Mouse (Mus musculus): ENCODE data around the gene Gstt2. TPM values are rescaled to one million over a fixed set of nuclear protein-coding genes. Genes with fewer than 3 reads are reported as not detected.
"Not testable (repeated sequence)": the region's sequence is repeated elsewhere in the genome, so short reads cannot be mapped to it uniquely, and the experiment has no call there.

Gene Gstt2
- total and polyA plus RNA-seq, 3 experiments, result 12.2 to 68.9 (median 49.2) TPM

DNA sequence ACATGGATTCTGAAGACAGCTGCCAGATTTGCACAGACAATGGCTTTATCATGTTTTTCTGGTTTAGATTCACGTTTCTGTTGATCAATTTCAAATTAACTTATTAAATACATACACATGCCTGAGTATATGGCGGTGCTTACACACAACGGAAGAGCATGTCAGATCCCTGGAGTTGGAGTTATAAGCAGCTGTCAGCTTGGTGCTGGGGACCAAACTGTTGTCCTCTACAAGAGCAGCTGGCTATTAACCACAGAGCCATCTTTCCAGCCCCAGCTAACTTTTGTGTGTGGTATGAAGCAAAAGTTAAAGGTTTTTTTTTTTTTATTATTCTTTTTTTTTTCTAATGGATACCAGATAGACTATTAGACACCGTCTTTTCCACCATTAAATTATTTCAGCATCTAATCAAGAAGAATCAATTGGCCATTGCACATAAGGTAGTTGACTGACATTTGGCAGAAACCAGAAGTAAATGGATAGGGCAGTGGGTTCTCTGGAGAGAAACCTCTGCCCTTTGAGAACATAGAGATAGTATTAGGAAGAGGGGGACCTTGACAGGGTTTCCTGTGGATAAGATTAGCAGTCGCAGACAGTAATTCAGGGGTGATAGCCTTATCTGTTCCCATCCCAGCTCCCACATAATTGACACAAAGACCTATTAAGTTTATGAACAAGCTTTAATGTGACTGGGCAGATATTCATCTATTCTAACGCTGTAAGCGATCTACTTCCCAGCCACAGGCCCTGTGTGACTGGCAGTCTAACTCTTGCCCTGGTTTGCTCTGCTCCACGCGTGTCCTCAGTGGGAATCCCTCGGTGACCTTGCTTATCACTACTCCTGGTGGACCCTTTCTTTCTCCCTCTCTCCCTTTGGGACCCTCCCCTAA lies 35.0 kb upstream of the Gstt2 start:
- peaks cover 11% of the 10 kb centered on the region for H3K4me1 ChIP-seq (ENCODE audit: insufficient read depth, low read depth, low read length)
- no peaks in the 10 kb centered on the region for H3K9me3 ChIP-seq (replicated peaks)
- H3K36me3 ChIP-seq (replicated peaks), result no peaks in the 10 kb centered on the region
- TF ChIP-seq GATA2 (IDR thresholded peaks at IDR 0.05; ENCODE audit: borderline replicate concordance, low read depth, low read length) (no peak), TAL1 (conservative IDR thresholded peaks at IDR 0.05; ENCODE audit: low read depth, low read length) (no peak), CTCF (IDR thresholded peaks at IDR 0.05; ENCODE audit: low read depth, low read length) (no peak), POLR2AphosphoS5 (IDR thresholded peaks at IDR 0.05; ENCODE audit: insufficient replicate concordance, low read depth, low read length) (no peak), GATA1 (IDR thresholded peaks at IDR 0.05; ENCODE audit: borderline replicate concordance, low read length) (no peak)
- peak overlapping the region; percentile 18; the same call in 1 of the 2 replicates for H3K4me3 ChIP-seq (ENCODE audit: low read depth, low read length)
- peak; percentile 28 for ATAC-seq (ENCODE audit: extremely low read depth, insufficient number of reproducible peaks, low FRiP score, poor library complexity, severe bottlenecking)
- peaks cover 40% of the 10 kb centered on the region for H3K27me3 ChIP-seq (ENCODE audit: insufficient read depth, low read length)
- DNase-seq (ENCODE audit: low spot score), result no peak

DNA sequence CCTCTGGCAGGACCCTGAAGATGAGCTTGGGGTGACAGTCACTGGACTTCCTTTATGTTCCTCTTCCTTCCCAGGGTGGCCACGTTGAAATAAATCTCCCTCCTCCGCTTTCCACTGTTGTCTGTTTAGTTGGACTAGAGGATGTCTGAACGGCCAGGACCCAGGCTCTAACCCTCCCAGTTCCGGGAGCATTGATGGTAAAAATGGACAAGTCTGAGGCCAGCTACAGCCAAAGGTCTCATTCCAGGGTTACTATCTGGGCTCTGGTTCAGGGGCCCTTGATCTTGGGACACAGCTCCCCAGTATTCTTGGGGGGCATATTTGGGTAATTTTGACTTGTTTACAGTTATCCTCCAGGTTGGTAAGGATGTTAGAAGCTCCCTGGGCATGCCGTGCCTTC lies 24.4 kb upstream of the Gstt2 start:
- TF ChIP-seq GATA2 (IDR thresholded peaks at IDR 0.05; ENCODE audit: borderline replicate concordance, low read depth, low read length) (no peak), CTCF (IDR thresholded peaks at IDR 0.05; ENCODE audit: low read depth, low read length) (no peak), POLR2AphosphoS5 (IDR thresholded peaks at IDR 0.05; ENCODE audit: insufficient replicate concordance, low read depth, low read length) (no peak), TAL1 (conservative IDR thresholded peaks at IDR 0.05; ENCODE audit: low read depth, low read length) (no peak), GATA1 (IDR thresholded peaks at IDR 0.05; ENCODE audit: borderline replicate concordance, low read length) (no peak)
- no peak overlapping the region for H3K4me3 ChIP-seq (ENCODE audit: low read depth, low read length)
- DNase-seq (ENCODE audit: low spot score), result no peak
- H3K36me3 ChIP-seq (replicated peaks), result peaks cover 27% of the 10 kb centered on the region
- H3K27me3 ChIP-seq (ENCODE audit: insufficient read depth, low read length), result 0 out of 2 replicates have a peak, but pooled peaks cover 7% of the 10 kb centered on the region
- ATAC-seq (ENCODE audit: extremely low read depth, insufficient number of reproducible peaks, low FRiP score, poor library complexity, severe bottlenecking), result no peak
- peaks cover 13% of the 10 kb centered on the region for H3K9me3 ChIP-seq (replicated peaks)
- peaks cover 31% of the 10 kb centered on the region for H3K4me1 ChIP-seq (ENCODE audit: insufficient read depth, low read depth, low read length)

DNA sequence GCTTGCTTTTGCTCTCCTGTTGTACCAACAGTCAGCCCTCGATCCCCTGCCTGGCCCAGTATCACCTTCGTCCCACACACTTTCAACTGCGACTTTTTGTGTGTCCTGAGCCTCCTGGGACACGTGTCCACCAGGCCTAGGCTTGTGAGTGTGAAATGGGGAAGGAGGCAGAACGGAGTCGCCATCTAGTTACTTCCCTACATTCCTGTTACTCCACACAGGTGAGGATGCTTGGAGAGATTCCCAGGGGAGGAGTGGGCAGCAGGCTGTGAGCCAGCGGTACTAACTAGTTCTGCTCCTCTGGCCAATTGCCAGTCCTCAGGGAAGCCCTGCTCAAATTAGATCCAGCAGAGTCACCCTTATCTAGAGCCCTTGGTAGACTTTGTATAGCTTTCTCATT lies 23.5 kb upstream of the Gstt2 start:
- no peak for TF ChIP-seq CTCF (IDR thresholded peaks at IDR 0.05; ENCODE audit: low read depth, low read length)
- no peak for TF ChIP-seq GATA1 (IDR thresholded peaks at IDR 0.05; ENCODE audit: borderline replicate concordance, low read length)
- no peak for TF ChIP-seq TAL1 (conservative IDR thresholded peaks at IDR 0.05; ENCODE audit: low read depth, low read length)
- no peak for TF ChIP-seq POLR2AphosphoS5 (IDR thresholded peaks at IDR 0.05; ENCODE audit: insufficient replicate concordance, low read depth, low read length)
- no peak for TF ChIP-seq GATA2 (IDR thresholded peaks at IDR 0.05; ENCODE audit: borderline replicate concordance, low read depth, low read length)
- Histone ChIP-seq H3K9me3 (replicated peaks) (peaks cover 13% of the 10 kb centered on the region), H3K27me3 (ENCODE audit: insufficient read depth, low read length) (0 out of 2 replicates have a peak, but pooled peaks cover under 1% of the 10 kb centered on the region), H3K4me1 (ENCODE audit: insufficient read depth, low read depth, low read length) (peaks cover 34% of the 10 kb centered on the region), H3K4me3 (ENCODE audit: low read depth, low read length) (peak overlapping the region; percentile 91; the same call in 1 of the 2 replicates), H3K36me3 (replicated peaks) (peaks cover 35% of the 10 kb centered on the region)
- ATAC-seq (ENCODE audit: extremely low read depth, insufficient number of reproducible peaks, low FRiP score, poor library complexity, severe bottlenecking), result no peak
- DNase-seq (ENCODE audit: low spot score), result no peak

DNA sequence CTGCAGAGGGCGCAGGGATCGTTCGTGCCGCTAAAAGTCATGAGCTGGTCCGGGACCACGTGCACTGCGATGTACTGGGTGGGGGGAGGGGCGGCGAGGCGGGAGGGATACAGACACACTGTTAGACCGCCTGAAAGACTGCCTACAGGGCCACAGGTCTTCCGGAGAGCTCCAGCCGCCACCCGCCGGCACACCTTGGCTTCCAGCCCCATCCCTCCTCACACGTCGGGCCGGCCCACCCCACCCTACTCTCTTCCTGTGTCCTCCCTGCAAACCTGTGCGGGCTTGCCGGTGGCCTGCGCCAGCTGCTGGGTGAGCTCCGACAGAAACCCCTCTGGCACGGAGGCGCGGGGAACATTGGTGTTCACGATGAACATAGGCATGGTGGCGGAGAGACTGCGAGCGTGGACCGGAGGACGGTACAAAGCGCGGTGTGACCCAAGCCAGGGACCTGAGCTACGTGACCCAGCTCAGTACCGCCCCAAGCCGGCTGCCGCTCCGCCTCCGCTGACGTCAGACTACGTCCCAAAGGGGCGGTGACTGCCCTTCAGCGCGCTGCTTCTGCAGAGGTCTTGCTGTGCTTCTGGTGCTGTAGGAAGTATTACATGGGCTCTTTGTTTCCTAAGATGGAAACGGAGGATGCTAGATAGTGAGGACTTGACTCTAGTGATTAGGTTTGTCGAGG lies 22.7 kb upstream of the Gstt2 start, which contains the start of gene Mif:
Mif (minus strand) TSS at position 455 of the 685 bp plus-strand sequence.
- DNase-seq (ENCODE audit: low spot score), result peak; percentile 87
- ATAC-seq (ENCODE audit: extremely low read depth, insufficient number of reproducible peaks, low FRiP score, poor library complexity, severe bottlenecking), result peak; percentile 99

DNA sequence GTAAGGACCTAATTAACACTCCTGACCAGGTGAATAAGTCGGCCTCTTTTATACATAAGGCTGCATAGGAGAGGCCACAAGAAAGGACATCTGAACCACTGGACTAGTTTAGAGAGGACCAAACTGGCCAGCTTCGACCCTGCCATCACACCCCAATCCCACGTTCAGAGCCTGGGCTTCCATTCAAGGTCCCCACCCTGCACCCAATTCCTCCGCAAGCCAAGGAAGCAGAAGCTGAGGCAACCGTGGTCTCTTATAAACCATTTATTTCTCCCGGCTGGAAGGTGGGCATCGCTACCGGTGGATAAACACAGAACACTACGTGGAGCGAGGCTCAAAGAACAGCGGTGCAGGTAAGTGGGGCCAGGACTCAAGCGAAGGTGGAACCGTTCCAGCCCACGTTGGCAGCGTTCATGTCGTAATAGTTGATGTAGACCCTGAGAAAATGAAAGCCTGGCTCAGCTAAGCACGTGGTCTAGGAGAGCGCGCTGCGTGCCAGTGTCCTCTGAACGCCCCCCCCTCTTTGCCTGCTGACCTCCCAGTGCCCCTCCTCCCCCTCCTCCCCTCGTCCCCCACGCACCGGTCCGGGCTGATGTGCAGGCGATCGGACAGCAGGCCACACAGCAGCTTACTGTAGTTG lies 22.0 kb upstream of the Gstt2 start:
- Histone ChIP-seq H3K4me3 (ENCODE audit: low read depth, low read length) (peak overlapping the region; percentile 91), H3K27me3 (ENCODE audit: insufficient read depth, low read length) (no peaks in the 10 kb centered on the region), H3K9me3 (replicated peaks) (peaks cover 13% of the 10 kb centered on the region), H3K36me3 (replicated peaks) (peaks cover 44% of the 10 kb centered on the region), H3K4me1 (ENCODE audit: insufficient read depth, low read depth, low read length) (peaks cover 37% of the 10 kb centered on the region)
- DNase-seq (ENCODE audit: low spot score) (peak; percentile 62), ATAC-seq (ENCODE audit: extremely low read depth, insufficient number of reproducible peaks, low FRiP score, poor library complexity, severe bottlenecking) (peak; percentile 19; the same call in 1 of the 2 replicates)
- TF ChIP-seq TAL1 (conservative IDR thresholded peaks at IDR 0.05; ENCODE audit: low read depth, low read length) (no peak), POLR2AphosphoS5 (IDR thresholded peaks at IDR 0.05; ENCODE audit: insufficient replicate concordance, low read depth, low read length) (no peak), GATA2 (IDR thresholded peaks at IDR 0.05; ENCODE audit: borderline replicate concordance, low read depth, low read length) (no peak), CTCF (IDR thresholded peaks at IDR 0.05; ENCODE audit: low read depth, low read length) (no peak), GATA1 (IDR thresholded peaks at IDR 0.05; ENCODE audit: borderline replicate concordance, low read length) (no peak)

More for the DNA sequence above, 22.7 kb upstream of the Gstt2 start, which contains the start of gene Mif:
- Histone ChIP-seq H3K36me3 (replicated peaks) (peaks cover 41% of the 10 kb centered on the region), H3K4me1 (ENCODE audit: insufficient read depth, low read depth, low read length) (peaks cover 34% of the 10 kb centered on the region), H3K9me3 (replicated peaks) (peaks cover 13% of the 10 kb centered on the region), H3K4me3 (ENCODE audit: low read depth, low read length) (peak within 1 kb of the TSS; percentile 91)
- not testable (repeated sequence) for H3K27me3 ChIP-seq (ENCODE audit: insufficient read depth, low read length)

DNA sequence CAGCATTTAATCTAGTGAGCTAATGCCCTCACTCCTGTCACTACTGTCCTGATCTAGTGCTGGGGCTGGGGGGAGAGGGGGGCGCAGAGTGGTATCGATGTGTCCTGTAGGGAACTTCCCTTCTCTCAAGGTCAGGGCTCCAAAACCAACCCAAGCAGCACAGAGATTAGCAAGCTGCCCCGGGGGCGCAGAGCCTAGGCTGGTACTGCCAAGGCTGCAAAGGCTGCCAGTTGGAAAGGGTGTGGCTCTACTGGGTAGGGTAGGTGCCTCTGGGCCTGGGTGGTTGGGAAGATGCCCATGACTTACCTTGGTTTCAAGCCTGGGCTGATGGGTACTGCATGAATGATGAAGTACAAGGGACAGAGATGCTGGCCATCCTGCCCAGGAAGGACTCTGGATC lies 20.4 kb upstream of the Gstt2 start:
- DNase-seq (ENCODE audit: low spot score) (no peak), ATAC-seq (ENCODE audit: extremely low read depth, insufficient number of reproducible peaks, low FRiP score, poor library complexity, severe bottlenecking) (no peak)
- H3K4me3 ChIP-seq (ENCODE audit: low read depth, low read length), result peak overlapping the region; percentile 44; the same call in 1 of the 2 replicates

More for the DNA sequence above, 20.4 kb upstream of the Gstt2 start:
- no peaks in the 10 kb centered on the region for H3K27me3 ChIP-seq (ENCODE audit: insufficient read depth, low read length)
- TF ChIP-seq GATA2 (IDR thresholded peaks at IDR 0.05; ENCODE audit: borderline replicate concordance, low read depth, low read length) (no peak), GATA1 (IDR thresholded peaks at IDR 0.05; ENCODE audit: borderline replicate concordance, low read length) (no peak), POLR2AphosphoS5 (IDR thresholded peaks at IDR 0.05; ENCODE audit: insufficient replicate concordance, low read depth, low read length) (no peak), CTCF (IDR thresholded peaks at IDR 0.05; ENCODE audit: low read depth, low read length) (no peak), TAL1 (conservative IDR thresholded peaks at IDR 0.05; ENCODE audit: low read depth, low read length) (no peak)
- peaks cover 10% of the 10 kb centered on the region for H3K9me3 ChIP-seq (replicated peaks)
- H3K36me3 ChIP-seq (replicated peaks), result peaks cover 44% of the 10 kb centered on the region
- H3K4me1 ChIP-seq (ENCODE audit: insufficient read depth, low read depth, low read length), result peaks cover 41% of the 10 kb centered on the region
